Mouse (Mus musculus): Measurements from ENCODE around the gene Gjb6. TPM values are rescaled to one million over a fixed set of nuclear protein-coding genes. Genes with fewer than 3 reads are reported as not detected.

Gene Gjb6
- total and polyA plus RNA-seq, 2 experiments from 2014 or later, result 25.6 to 29.6 TPM

- Histone ChIP-seq H3K4me1 (ENCODE audit: insufficient read depth, low read length) (no peaks in the 10 kb centered on the region), H3K9ac (replicated peaks; ENCODE audit: low read length) (no peak overlapping the region), H3K36me3 (ENCODE audit: insufficient read depth, low read length) (no peaks in the 10 kb centered on the region), H3K27ac (no peak overlapping the region), H3K27me3 (ENCODE audit: insufficient read depth, low read length) (peaks cover 40% of the 10 kb centered on the region), H3K4me3 (ENCODE audit: low read length) (peak overlapping the region; percentile 65; the same call in 1 of the 2 replicates), H3K4me2 (ENCODE audit: low read depth, low read length) (peak overlapping the region; percentile 100), H3K9me3 (ENCODE audit: low read length) (no peaks in the 10 kb centered on the region)
- ATAC-seq (0 out of 2 replicates have a peak, but pooled peaks have one; percentile 18), DNase-seq (ENCODE audit: low spot score) (no peak)
- 10% methylated on average over 14 of the region's 14 CpGs for WGBS
- no peak for TF ChIP-seq CTCF (IDR thresholded peaks at IDR 0.05; ENCODE audit: low read depth)
Measured at GRCm38 (mm10) chr14:57105111-57105510, 28.3 kb downstream of the Gjb6 start.

- no peaks in the 10 kb centered on the region for H3K9me3 ChIP-seq (ENCODE audit: low read length)
- peak within 1 kb of the TSS; percentile 100 for H3K4me2 ChIP-seq (ENCODE audit: low read depth, low read length)
- no peaks in the 10 kb centered on the region for H3K36me3 ChIP-seq (ENCODE audit: insufficient read depth, low read length)
- DNase-seq (ENCODE audit: low spot score), result peak; percentile 54
- ATAC-seq, result peak; percentile 71
- no peaks in the 10 kb centered on the region for H3K4me1 ChIP-seq (ENCODE audit: insufficient read depth, low read length)
- peaks cover 40% of the 10 kb centered on the region for H3K27me3 ChIP-seq (ENCODE audit: insufficient read depth, low read length)
- H3K4me3 ChIP-seq (ENCODE audit: low read length), result peak within 1 kb of the TSS; percentile 65
- peak within 1 kb of the TSS; percentile 37 for H3K9ac ChIP-seq (replicated peaks; ENCODE audit: low read length)
- H3K27ac ChIP-seq, result no peak within 1 kb of the TSS
- TF ChIP-seq CTCF (IDR thresholded peaks at IDR 0.05; ENCODE audit: low read depth), result 0 out of 2 replicates have a peak, but pooled peaks have one; percentile 17
- 2% methylated on average over 91 of the region's 101 CpGs for WGBS
Measured at GRCm38 (mm10) chr14:57104106-57105023, 29.0 kb downstream of the Gjb6 start, which contains the start of gene Gjb2. Gene Gjb2, minus strand, starts transcription at chr14:57104702.

GRCm38 (mm10) chr14:57103711-57104105 lies 29.7 kb downstream of the Gjb6 start:
- Histone ChIP-seq H3K9me3 (ENCODE audit: low read length) (no peaks in the 10 kb centered on the region), H3K4me1 (ENCODE audit: insufficient read depth, low read length) (no peaks in the 10 kb centered on the region), H3K36me3 (ENCODE audit: insufficient read depth, low read length) (no peaks in the 10 kb centered on the region), H3K9ac (replicated peaks; ENCODE audit: low read length) (peak overlapping the region; percentile 37), H3K4me3 (ENCODE audit: low read length) (peak overlapping the region; percentile 65), H3K27me3 (ENCODE audit: insufficient read depth, low read length) (peaks cover 40% of the 10 kb centered on the region), H3K4me2 (ENCODE audit: low read depth, low read length) (peak overlapping the region; percentile 100), H3K27ac (no peak overlapping the region)
- ATAC-seq (no peak), DNase-seq (ENCODE audit: low spot score) (peak; percentile 7)
- WGBS, result 2% methylated on average over 22 of the region's 22 CpGs
- no peak for TF ChIP-seq CTCF (IDR thresholded peaks at IDR 0.05; ENCODE audit: low read depth)

GRCm38 (mm10) chr14:57103121-57103520 lies 30.3 kb downstream of the Gjb6 start:
- 71% methylated on average over 6 of the region's 6 CpGs for WGBS
- no peak overlapping the region for H3K4me2 ChIP-seq (ENCODE audit: low read depth, low read length)

GRCm38 (mm10) chr14:57101623-57102022 lies 31.8 kb downstream of the Gjb6 start:
- H3K4me2 ChIP-seq (ENCODE audit: low read depth, low read length), result no peak overlapping the region
- WGBS, result 90% methylated on average over 7 of the region's 7 CpGs
- no peak for TF ChIP-seq CTCF (IDR thresholded peaks at IDR 0.05; ENCODE audit: low read depth)
- no peaks in the 10 kb centered on the region for H3K4me1 ChIP-seq (ENCODE audit: insufficient read depth, low read length)
- H3K36me3 ChIP-seq (ENCODE audit: insufficient read depth, low read length), result no peaks in the 10 kb centered on the region
- H3K9ac ChIP-seq (replicated peaks; ENCODE audit: low read length), result no peak overlapping the region
- no peak for ATAC-seq
- H3K9me3 ChIP-seq (ENCODE audit: low read length), result no peaks in the 10 kb centered on the region
- H3K27me3 ChIP-seq (ENCODE audit: insufficient read depth, low read length), result peaks cover 31% of the 10 kb centered on the region
- DNase-seq (ENCODE audit: low spot score), result no peak
- H3K4me3 ChIP-seq (ENCODE audit: low read length), result no peak overlapping the region
- no peak overlapping the region for H3K27ac ChIP-seq

More at GRCm38 (mm10) chr14:57103121-57103520, 30.3 kb downstream of the Gjb6 start:
- H3K9me3 ChIP-seq (ENCODE audit: low read length), result no peaks in the 10 kb centered on the region
- H3K27ac ChIP-seq, result no peak overlapping the region
- H3K27me3 ChIP-seq (ENCODE audit: insufficient read depth, low read length), result peaks cover 40% of the 10 kb centered on the region
- no peak overlapping the region for H3K4me3 ChIP-seq (ENCODE audit: low read length)
- DNase-seq (ENCODE audit: low spot score) (no peak), ATAC-seq (no peak)
- no peaks in the 10 kb centered on the region for H3K36me3 ChIP-seq (ENCODE audit: insufficient read depth, low read length)
- no peaks in the 10 kb centered on the region for H3K4me1 ChIP-seq (ENCODE audit: insufficient read depth, low read length)
- TF ChIP-seq CTCF (IDR thresholded peaks at IDR 0.05; ENCODE audit: low read depth), result no peak
- no peak overlapping the region for H3K9ac ChIP-seq (replicated peaks; ENCODE audit: low read length)

- Histone ChIP-seq H3K9ac (replicated peaks; ENCODE audit: low read length) (no peak overlapping the region), H3K27ac (no peak overlapping the region), H3K36me3 (ENCODE audit: insufficient read depth, low read length) (no peaks in the 10 kb centered on the region), H3K27me3 (ENCODE audit: insufficient read depth, low read length) (no peaks in the 10 kb centered on the region), H3K4me2 (ENCODE audit: low read depth, low read length) (no peak overlapping the region), H3K4me1 (ENCODE audit: insufficient read depth, low read length) (no peaks in the 10 kb centered on the region), H3K4me3 (ENCODE audit: low read length) (no peak overlapping the region), H3K9me3 (ENCODE audit: low read length) (no peaks in the 10 kb centered on the region)
- DNase-seq (ENCODE audit: low spot score) (no peak), ATAC-seq (no peak)
- 72% methylated on average over 4 of the region's 4 CpGs for WGBS
- TF ChIP-seq CTCF (IDR thresholded peaks at IDR 0.05; ENCODE audit: low read depth), result no peak
Measured at GRCm38 (mm10) chr14:57095855-57096254, 37.6 kb downstream of the Gjb6 start.

GRCm38 (mm10) chr14:57093029-57093428 lies 40.4 kb downstream of the Gjb6 start:
- Histone ChIP-seq H3K9me3 (ENCODE audit: low read length) (no peaks in the 10 kb centered on the region), H3K9ac (replicated peaks; ENCODE audit: low read length) (no peak overlapping the region), H3K4me2 (ENCODE audit: low read depth, low read length) (no peak overlapping the region), H3K27ac (no peak overlapping the region), H3K4me3 (ENCODE audit: low read length) (no peak overlapping the region), H3K36me3 (ENCODE audit: insufficient read depth, low read length) (no peaks in the 10 kb centered on the region), H3K27me3 (ENCODE audit: insufficient read depth, low read length) (no peaks in the 10 kb centered on the region), H3K4me1 (ENCODE audit: insufficient read depth, low read length) (no peaks in the 10 kb centered on the region)
- peak; percentile 72 for TF ChIP-seq CTCF (IDR thresholded peaks at IDR 0.05; ENCODE audit: low read depth)
- ATAC-seq (no peak), DNase-seq (ENCODE audit: low spot score) (peak; percentile 55)
- WGBS, result 9% methylated on average over 7 of the region's 8 CpGs
